Comparison of ENCODE assay signal across 11 mouse cellular contexts in genomic region chr4:118171006-118171405, GRCm38 (mm10). TPM values are rescaled to one million over a fixed set of nuclear protein-coding genes. Genes with fewer than 3 reads are reported as not detected.
DNase-seq lines count a peak whose midpoint lies in the region; ATAC-seq and TF ChIP-seq lines count a peak whose summit lies in the region.
"Had no signal": no experiment of that assay in that cellular context is flagged by ENCODE, and none has a peak within 500 bp of the region (broad histone marks: within the 10 kb centered on the region; RNA-seq: fewer than 3 reads in every experiment).

No protein-coding gene starts in this region.

- H3K9ac ChIP-seq in forebrain, embryonic 14.5 days (ENCODE audit: low read length): no peak overlapping the region
- H3K9ac ChIP-seq in forebrain, embryonic 16.5 days (replicated peaks; ENCODE audit: low read depth, low read length): no peak overlapping the region
- H3K9ac ChIP-seq in midbrain, postnatal 0 days (replicated peaks; ENCODE audit: low read length, poor library complexity, severe bottlenecking): no peak overlapping the region
- no peak overlapping the region for H3K9ac ChIP-seq in midbrain, embryonic 11.5 days (ENCODE audit: low read length)
- H3K9ac ChIP-seq: hindbrain, embryonic 12.5 days had no signal

- peak; percentile 30 for DNase-seq in forebrain, embryonic 14.5 days (ENCODE audit: low spot score)
- DNase-seq in midbrain, postnatal 0 days (ENCODE audit: low spot score): no peak
- no peak for DNase-seq in midbrain, embryonic 11.5 days (ENCODE audit: low spot score, missing footprints)
- peak; percentile 33 to 35 for DNase-seq in thymus, postnatal 36 days
- DNase-seq in layer of hippocampus, adult 18-20 months (ENCODE audit: low spot score in 2 of 2): no peak
- DNase-seq in heart, adult 18-20 months: no peak

- H3K4me1 ChIP-seq in forebrain, embryonic 14.5 days (ENCODE audit: control insufficient read depth, insufficient read depth, low read length): no peaks in the 10 kb centered on the region
- H3K4me1 ChIP-seq in forebrain, embryonic 16.5 days (replicated peaks; ENCODE audit: control insufficient read depth, insufficient read depth, low read length): no peaks in the 10 kb centered on the region
- no peaks in the 10 kb centered on the region for H3K4me1 ChIP-seq in midbrain, postnatal 0 days (ENCODE audit: insufficient read depth, low read length)
- no peaks in the 10 kb centered on the region for H3K4me1 ChIP-seq in midbrain, embryonic 11.5 days (ENCODE audit: control insufficient read depth, insufficient read depth, low read length)
- H3K4me1 ChIP-seq: hindbrain, embryonic 12.5 days; megakaryocyte, embryonic 14.5 days had no signal

- WGBS in forebrain, embryonic 14.5 days: 86% methylated on average over 9 of the region's 9 CpGs
- 90% methylated on average over 9 of the region's 9 CpGs for WGBS in forebrain, embryonic 16.5 days
- WGBS in midbrain, postnatal 0 days: 91% methylated on average over 9 of the region's 9 CpGs
- 84% methylated on average over 9 of the region's 9 CpGs for WGBS in midbrain, embryonic 11.5 days

- H3K27me3 ChIP-seq in forebrain, embryonic 14.5 days (replicated peaks; ENCODE audit: control insufficient read depth, insufficient read depth, low read length): no peaks in the 10 kb centered on the region
- no peaks in the 10 kb centered on the region for H3K27me3 ChIP-seq in forebrain, embryonic 16.5 days (replicated peaks; ENCODE audit: control insufficient read depth, insufficient read depth, low read length)
- no peaks in the 10 kb centered on the region for H3K27me3 ChIP-seq in midbrain, postnatal 0 days (ENCODE audit: insufficient read depth, low read length)
- H3K27me3 ChIP-seq in midbrain, embryonic 11.5 days (ENCODE audit: control insufficient read depth, insufficient read depth, low read length): no peaks in the 10 kb centered on the region
- H3K27me3 ChIP-seq: hindbrain, embryonic 12.5 days; megakaryocyte, embryonic 14.5 days; Patski had no signal

- no peak overlapping the region for H3K4me2 ChIP-seq in forebrain, embryonic 14.5 days (ENCODE audit: low read length)
- no peak overlapping the region for H3K4me2 ChIP-seq in forebrain, embryonic 16.5 days (ENCODE audit: low read length)
- H3K4me2 ChIP-seq in midbrain, postnatal 0 days (ENCODE audit: low read depth, low read length, poor library complexity, severe bottlenecking): no peak overlapping the region
- no peak overlapping the region for H3K4me2 ChIP-seq in midbrain, embryonic 11.5 days
- H3K4me2 ChIP-seq: hindbrain, embryonic 12.5 days had no signal

- H3K4me3 ChIP-seq in forebrain, embryonic 14.5 days (ENCODE audit: low read depth, low read length): no peak overlapping the region
- H3K4me3 ChIP-seq in forebrain, embryonic 16.5 days (replicated peaks; ENCODE audit: low read length): no peak overlapping the region
- H3K4me3 ChIP-seq in midbrain, postnatal 0 days (ENCODE audit: low read depth, low read length): no peak overlapping the region
- no peak overlapping the region for H3K4me3 ChIP-seq in midbrain, embryonic 11.5 days (ENCODE audit: low read depth, low read length)
- H3K4me3 ChIP-seq: hindbrain, embryonic 12.5 days; megakaryocyte, embryonic 14.5 days had no signal

- no peaks in the 10 kb centered on the region for H3K9me3 ChIP-seq in forebrain, embryonic 14.5 days (replicated peaks; ENCODE audit: control insufficient read depth, low read length)
- no peaks in the 10 kb centered on the region for H3K9me3 ChIP-seq in forebrain, embryonic 16.5 days (ENCODE audit: control insufficient read depth, low read length)
- no peaks in the 10 kb centered on the region for H3K9me3 ChIP-seq in midbrain, postnatal 0 days (ENCODE audit: low read length)
- H3K9me3 ChIP-seq in midbrain, embryonic 11.5 days (ENCODE audit: control insufficient read depth, low read length): no peaks in the 10 kb centered on the region
- H3K9me3 ChIP-seq: hindbrain, embryonic 12.5 days; megakaryocyte, embryonic 14.5 days had no signal

- H3K36me3 ChIP-seq in forebrain, embryonic 14.5 days (ENCODE audit: control insufficient read depth, insufficient read depth, low read length): peaks cover 99% of the 10 kb centered on the region
- peaks cover 64% of the 10 kb centered on the region for H3K36me3 ChIP-seq in forebrain, embryonic 16.5 days (ENCODE audit: control insufficient read depth, insufficient read depth)
- H3K36me3 ChIP-seq in midbrain, postnatal 0 days (ENCODE audit: insufficient read depth, low read length): peaks cover 83% of the 10 kb centered on the region
- peaks cover 66% of the 10 kb centered on the region for H3K36me3 ChIP-seq in midbrain, embryonic 11.5 days (ENCODE audit: control insufficient read depth, insufficient read depth, low read length)

- no peak overlapping the region for H3K27ac ChIP-seq in forebrain, embryonic 14.5 days (ENCODE audit: low read depth, low read length)
- no peak overlapping the region for H3K27ac ChIP-seq in forebrain, embryonic 16.5 days (ENCODE audit: low read length)
- H3K27ac ChIP-seq in midbrain, postnatal 0 days (ENCODE audit: low read depth, low read length): no peak overlapping the region
- H3K27ac ChIP-seq in midbrain, embryonic 11.5 days (ENCODE audit: low read depth, low read length): no peak overlapping the region
- H3K27ac ChIP-seq: hindbrain, embryonic 12.5 days had no signal

- ATAC-seq in forebrain, embryonic 14.5 days: no peak
- no peak for ATAC-seq in forebrain, embryonic 16.5 days
- ATAC-seq in midbrain, postnatal 0 days (ENCODE audit: low FRiP score): no peak
- no peak for ATAC-seq in midbrain, embryonic 11.5 days (ENCODE audit: low FRiP score)
- ATAC-seq in erythroid progenitor cell, adult 5-6 weeks (replicated peaks; ENCODE audit: low FRiP score, poor library complexity, severe bottlenecking): peak; percentile 59
- ATAC-seq: Patski had no signal

- peak; percentile 48 for TF ChIP-seq CTCF in midbrain, postnatal 0 days (IDR thresholded peaks at IDR 0.05)

RNA-seq across cellular contexts. Expression of gene Kdm4a, which starts 8.8 kb away (rescaled TPM):
- 51.4 and 66.7 TPM in 2 replicates for polyA plus RNA-seq in forebrain, embryonic 14.5 days (2014; fragmentation: Nextera tagmentation; extraction: Ambion mirVana)
- 61.5 and 65.7 TPM in 2 replicates for polyA plus RNA-seq in forebrain, embryonic 16.5 days (2015; fragmentation: Nextera tagmentation; extraction: Ambion mirVana)
- 88.8 and 90.9 TPM in 2 replicates for total RNA-seq in midbrain, postnatal 0 days (2014; rRNA removed)
- 32.0 and 34.8 TPM in 2 replicates for polyA plus RNA-seq in midbrain, postnatal 0 days (2015; fragmentation: Nextera tagmentation; extraction: Ambion mirVana)
- polyA plus RNA-seq in midbrain, embryonic 11.5 days (2014; fragmentation: Nextera tagmentation; extraction: Ambion mirVana): 58.1 and 59.3 TPM in 2 replicates
- total RNA-seq in erythroid progenitor cell, adult 5-6 weeks (2015; ENCODE audit: low replicate concordance): 18.0 and 24.3 TPM in 2 replicates
- 42.5 and 62.1 TPM in 2 replicates for total RNA-seq in erythroid progenitor cell, adult 5-6 weeks (2017; ENCODE audit: low replicate concordance)
- total RNA-seq in layer of hippocampus, adult 18-20 months (2021): 10 to 100 TPM; 42.5 to 44.2 TPM
- 10 to 100 TPM; 24.9 to 25.8 TPM for total RNA-seq in heart, adult 18-20 months (2021)

RNA-seq across cellular contexts. Expression of gene St3gal3, which starts 36.3 kb away (rescaled TPM):
- polyA plus RNA-seq in forebrain, embryonic 14.5 days (2014; fragmentation: Nextera tagmentation; extraction: Ambion mirVana): 10.0 and 11.3 TPM in 2 replicates
- 12.6 and 14.1 TPM in 2 replicates for polyA plus RNA-seq in forebrain, embryonic 16.5 days (2015; fragmentation: Nextera tagmentation; extraction: Ambion mirVana)
- total RNA-seq in midbrain, postnatal 0 days (2014; rRNA removed): 41.9 and 46.3 TPM in 2 replicates
- polyA plus RNA-seq in midbrain, postnatal 0 days (2015; fragmentation: Nextera tagmentation; extraction: Ambion mirVana): 10.6 and 10.7 TPM in 2 replicates
- polyA plus RNA-seq in midbrain, embryonic 11.5 days (2014; fragmentation: Nextera tagmentation; extraction: Ambion mirVana): 3.6 and 5.7 TPM in 2 replicates
- total RNA-seq in erythroid progenitor cell, adult 5-6 weeks (2015; ENCODE audit: low replicate concordance): 5.4 and 10.8 TPM in 2 replicates
- total RNA-seq in erythroid progenitor cell, adult 5-6 weeks (2017; ENCODE audit: low replicate concordance): 7.3 and 9.5 TPM in 2 replicates
- 10 to 100 TPM; 47.1 to 48.7 TPM for total RNA-seq in layer of hippocampus, adult 18-20 months (2021)
- 10 to 100 TPM; 55.9 to 57.6 TPM for total RNA-seq in heart, adult 18-20 months (2021)

Comparison
In these comparisons a context has a peak if more than half of its experiments do, and no peak if none do; other contexts are left out.
1. DNase-seq: peak in forebrain, embryonic 14.5 days (single experiment) and thymus, postnatal 36 days (2 of 2); none in midbrain, postnatal 0 days (single experiment), midbrain, embryonic 11.5 days (single experiment), layer of hippocampus, adult 18-20 months (0 of 2) and heart, adult 18-20 months (0 of 2).